Mouse (Mus musculus): ENCODE measurements around the gene Akr1c6. TPM values are rescaled to one million over a fixed set of nuclear protein-coding genes. Genes with fewer than 3 reads are reported as not detected.
"Not testable (repeated sequence)": the region's sequence is repeated elsewhere in the genome, so short reads cannot be mapped to it uniquely, and the experiment has no call there.

The Akr1c6 gene
- under 1 TPM in 1 of 4 experiments, not detected in 3; 0.46 TPM for total RNA-seq (2022)

DNA sequence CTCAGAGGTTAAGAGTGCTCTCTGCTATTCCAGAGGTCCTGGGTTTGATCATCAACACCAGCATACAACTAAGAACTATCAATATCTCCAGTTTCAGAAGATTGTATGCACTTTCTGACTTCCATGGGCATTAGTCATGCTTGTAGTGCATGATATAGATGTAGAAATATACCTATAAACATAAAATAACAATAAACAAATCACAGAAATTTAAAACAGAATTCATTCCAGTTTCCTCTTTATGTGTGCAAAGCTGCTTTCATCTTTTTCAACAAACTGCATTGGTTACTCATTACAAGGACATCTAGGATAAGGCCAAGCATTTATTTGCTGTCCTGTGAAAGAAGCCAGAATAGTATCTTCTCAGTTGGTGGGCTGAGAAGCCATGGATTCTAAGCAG is at the start of gene Akr1c6:
TSS of gene Akr1c6 (plus strand) at position 301 of the 400 bp plus-strand sequence.
- no peak for DNase-seq (ENCODE audit: low spot score in 2 of 2)

DNA sequence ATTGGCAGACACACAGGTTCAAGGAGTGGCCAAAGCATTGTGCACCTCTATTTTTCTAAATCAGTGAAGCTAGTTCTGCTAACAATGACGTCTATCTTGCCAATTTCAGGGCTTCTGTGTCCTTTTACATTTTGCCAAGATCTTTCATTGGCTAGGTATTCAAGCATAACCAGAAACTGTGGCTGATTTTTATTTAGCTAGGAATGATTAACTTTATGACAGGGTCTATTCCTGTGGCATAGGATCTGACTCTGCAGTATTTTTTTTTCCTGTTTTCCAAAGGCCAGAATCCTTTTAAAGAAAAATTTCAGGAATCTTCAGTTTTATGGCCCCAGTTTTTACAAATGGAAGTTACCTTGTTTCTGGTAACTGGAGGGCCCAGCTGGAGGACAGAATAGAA is 49.2 kb upstream of the Akr1c6 start:
- DNase-seq (ENCODE audit: low spot score in 2 of 2), result no peak

DNA sequence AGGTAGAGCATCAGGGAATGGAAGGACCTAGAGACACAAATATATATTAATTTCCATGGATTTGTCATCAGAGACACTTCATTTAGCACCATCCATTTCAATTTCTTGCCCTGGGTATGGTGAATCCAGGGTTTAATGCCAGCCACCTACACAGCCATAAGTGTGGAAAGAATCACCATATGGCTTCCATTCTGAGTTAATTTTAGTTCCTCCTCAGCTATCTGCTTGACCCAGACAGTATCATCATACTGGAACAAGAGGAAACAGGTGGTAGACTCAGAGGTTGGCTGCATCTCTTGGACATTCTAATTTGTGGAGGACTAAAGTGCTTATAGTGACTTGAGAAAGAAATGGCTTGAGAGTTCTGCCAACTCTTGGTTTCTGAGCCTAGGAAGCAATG is 48.6 kb upstream of the Akr1c6 start:
- no peak for DNase-seq (ENCODE audit: low spot score in 2 of 2)

DNA sequence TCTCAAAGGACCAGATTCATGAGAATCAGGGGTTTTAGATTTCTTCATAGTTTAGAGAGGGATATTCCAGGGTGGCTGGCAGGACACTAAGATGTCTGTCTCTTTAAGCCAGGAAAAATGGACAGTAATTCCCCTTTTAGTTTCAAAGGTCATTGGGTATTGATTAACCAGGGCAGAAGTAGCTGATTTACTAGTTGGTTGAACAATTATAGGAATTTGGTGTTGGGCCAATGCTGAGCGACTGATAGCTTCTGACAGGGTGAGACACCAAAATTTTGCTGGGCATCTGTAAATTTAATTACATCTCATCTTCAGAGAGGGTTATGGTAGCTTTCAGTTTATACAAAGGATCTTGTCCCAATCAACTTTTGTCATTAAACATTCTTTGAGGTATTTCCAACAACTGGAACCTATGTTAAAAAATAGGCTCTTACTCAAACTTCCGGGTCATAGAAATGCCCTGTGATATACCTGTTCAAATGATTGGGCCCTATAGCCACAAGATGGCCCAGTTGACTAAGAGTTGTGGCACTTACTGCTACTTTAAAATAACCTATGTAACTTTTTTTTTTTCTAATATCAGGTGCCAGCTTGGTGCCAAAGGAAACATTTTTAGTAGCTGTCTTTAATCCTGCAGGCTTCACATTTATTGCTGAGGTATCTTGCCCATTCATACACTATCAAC is 45.2 kb upstream of the Akr1c6 start:
- DNase-seq (ENCODE audit: low spot score in 2 of 2), result no peak

DNA sequence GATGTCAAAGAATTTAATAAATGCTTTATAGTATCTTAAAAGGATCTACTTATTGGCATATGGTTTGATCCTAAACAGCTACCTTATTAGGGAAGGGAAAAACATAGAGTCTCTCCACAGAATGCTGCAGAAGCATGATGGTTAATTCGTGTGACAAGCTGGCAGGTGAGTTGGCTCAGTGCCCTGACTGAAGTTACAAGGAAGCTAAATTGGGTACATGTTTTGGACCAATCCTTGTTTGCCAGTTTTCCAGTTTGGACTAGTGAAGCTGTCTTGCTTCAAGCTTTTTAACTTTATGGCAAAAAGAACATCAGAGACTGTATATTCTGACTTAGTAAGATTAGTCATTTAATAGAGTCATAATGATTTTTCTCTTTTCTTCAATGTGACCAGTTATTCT is 33.7 kb upstream of the Akr1c6 start:
- DNase-seq (ENCODE audit: low spot score in 2 of 2), result not testable (repeated sequence)

DNA sequence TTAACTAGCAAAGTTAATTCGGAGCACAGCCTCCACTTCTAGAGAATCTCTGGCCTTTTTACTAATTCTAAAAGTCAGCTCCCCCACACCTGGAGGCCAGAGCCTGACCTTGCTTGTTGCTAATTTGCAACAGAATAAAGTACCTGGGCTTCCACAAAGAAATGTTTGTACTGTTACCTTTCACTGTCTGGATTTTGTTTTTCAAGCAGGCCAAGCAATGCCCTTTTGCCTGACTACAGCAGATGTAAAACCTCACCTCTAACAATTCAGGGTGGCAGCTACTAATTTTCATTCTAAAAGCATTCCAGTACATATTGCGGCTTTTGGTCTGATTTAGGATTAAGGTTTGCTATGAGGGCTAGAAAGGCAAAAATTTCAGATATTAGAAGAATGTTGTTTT is 33.3 kb upstream of the Akr1c6 start:
- no peak for DNase-seq (ENCODE audit: low spot score in 2 of 2)

DNA sequence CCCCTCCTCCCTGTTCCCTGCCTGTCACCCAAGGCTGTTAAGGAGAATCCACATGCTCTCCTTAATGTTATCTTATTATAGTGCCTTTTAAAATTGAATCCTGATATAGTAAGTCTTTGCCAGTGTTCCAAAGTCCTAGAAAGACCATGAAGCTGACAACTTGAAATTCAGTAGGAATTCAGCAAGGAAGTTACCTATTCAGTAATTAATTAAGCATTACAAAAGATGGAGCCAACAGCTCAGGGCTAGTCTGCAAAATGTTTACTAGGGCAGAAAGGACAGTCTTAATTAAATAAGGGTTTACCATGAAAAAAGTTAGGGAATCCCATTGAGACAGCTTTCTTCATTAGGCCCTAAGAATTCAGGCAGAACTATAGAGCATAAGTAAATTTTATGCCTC is 31.9 kb upstream of the Akr1c6 start:
- no peak for DNase-seq (ENCODE audit: low spot score in 2 of 2)

DNA sequence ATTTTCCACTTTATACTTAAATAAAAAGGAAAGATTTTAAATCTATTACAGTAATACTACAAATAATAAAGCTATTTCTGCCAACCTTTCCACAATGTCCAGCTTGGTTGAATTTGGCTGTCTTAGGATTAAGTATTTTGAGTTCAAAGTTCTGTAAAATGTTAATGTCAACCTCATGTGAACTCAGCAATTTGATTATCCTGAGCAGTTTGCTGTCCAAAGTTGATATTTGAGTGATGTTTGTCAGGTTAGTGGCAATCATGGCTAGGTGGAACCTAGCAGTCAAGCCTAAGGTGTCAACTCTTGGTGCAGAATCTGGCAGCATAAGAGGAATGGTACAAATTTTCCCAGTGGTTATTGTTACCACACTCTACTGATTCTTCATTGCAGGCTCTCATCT is 29.4 kb upstream of the Akr1c6 start:
- no peak for DNase-seq (ENCODE audit: low spot score in 2 of 2)

DNA sequence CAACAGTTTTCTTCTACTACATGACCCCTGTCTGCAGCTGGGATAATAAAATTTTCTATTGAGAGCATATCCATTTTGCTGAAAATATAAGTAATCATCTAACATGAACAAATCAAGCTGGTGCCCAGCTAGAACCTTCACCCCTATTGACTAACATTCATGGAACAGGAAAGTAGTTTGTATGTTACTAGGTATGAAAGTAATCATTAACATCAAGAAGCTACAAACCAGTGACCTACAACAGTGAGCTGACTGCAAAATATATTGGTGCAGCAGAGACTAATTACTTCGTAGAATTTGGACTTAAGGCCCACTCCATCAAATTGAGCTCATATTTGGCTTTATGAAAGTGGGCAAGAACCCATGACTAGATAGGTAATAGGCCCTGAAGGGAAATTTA is 27.3 kb upstream of the Akr1c6 start:
- no peak for DNase-seq (ENCODE audit: low spot score in 2 of 2)

DNA sequence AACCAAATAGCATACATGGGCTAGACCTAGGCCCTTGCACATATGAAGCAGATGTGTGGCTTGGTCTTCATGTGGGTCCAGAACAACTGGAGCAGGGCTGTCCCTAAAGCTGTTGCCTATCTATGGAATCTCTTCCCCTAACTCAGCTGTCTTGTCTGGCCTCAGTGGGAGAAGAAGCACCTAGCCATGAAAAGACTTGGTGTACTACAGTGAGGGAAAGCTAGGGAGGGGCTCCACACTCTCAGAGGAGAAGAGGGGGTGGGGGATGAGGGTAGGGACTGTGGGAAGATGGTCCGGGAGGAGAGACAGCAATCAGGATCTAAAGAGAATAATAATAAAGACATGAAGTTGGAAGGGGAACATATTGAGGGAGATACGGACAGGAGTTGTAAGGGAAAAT is 5.5 kb upstream of the Akr1c6 start:
- DNase-seq (ENCODE audit: low spot score in 2 of 2), result no peak

DNA sequence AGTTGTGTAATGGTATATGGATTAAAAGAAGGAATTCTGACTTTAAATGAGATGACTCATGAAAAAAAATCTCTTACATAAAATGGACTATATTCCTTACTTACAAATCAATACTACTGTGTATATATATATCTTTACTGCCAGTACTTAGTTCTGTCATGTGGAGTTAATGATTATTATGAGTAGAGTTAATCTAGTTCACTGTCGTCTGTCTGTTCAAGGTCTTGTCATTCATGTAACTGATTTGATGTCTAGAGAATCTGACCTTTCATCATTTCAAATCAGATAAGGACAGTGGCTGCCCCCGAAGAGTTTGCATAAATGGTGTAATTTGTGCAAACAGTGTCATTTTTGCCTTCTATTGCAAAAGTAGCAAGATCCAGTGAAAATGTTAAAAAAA is 5.1 kb upstream of the Akr1c6 start:
- DNase-seq (ENCODE audit: low spot score in 2 of 2), result no peak

DNA sequence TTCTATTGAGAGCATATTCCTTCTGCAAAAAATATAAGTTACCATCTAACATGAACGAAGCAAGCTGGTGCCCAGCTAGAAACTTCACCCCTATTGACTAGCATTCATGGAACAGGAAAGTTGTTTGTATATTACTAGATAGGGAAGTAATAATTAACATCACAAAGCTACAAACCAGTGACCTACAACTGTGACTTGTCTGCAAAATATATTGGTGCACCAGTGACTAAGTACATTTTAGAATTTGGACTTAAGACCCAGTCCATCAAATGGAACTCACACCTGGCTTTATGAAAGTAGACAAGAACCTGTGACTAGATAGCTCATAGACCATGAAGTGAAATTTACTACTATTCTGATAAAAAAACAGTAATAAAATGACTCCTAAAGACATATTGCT is 3.0 kb upstream of the Akr1c6 start:
- no peak for DNase-seq (ENCODE audit: low spot score in 2 of 2)

DNA sequence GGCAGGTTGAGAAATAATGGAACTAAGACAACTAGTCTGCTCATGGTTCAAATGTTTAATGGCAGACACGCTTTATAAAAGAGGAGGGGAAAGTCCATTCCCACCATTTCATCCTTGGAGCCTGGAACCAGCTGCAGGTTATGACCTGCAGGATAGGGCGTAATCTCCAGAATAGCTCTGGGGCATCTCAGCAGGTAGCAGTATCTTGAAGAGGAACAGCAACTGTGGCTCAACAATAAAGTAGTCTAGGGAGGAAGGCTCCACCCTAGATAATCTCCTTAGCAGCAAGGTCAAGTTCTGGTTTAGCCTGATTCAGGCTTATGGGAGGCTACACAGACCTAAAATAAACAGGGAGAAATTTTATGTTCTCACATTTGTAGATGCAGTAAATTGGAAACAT is 31.5 kb downstream of the Akr1c6 start:
- DNase-seq (ENCODE audit: low spot score in 2 of 2), result no peak

DNA sequence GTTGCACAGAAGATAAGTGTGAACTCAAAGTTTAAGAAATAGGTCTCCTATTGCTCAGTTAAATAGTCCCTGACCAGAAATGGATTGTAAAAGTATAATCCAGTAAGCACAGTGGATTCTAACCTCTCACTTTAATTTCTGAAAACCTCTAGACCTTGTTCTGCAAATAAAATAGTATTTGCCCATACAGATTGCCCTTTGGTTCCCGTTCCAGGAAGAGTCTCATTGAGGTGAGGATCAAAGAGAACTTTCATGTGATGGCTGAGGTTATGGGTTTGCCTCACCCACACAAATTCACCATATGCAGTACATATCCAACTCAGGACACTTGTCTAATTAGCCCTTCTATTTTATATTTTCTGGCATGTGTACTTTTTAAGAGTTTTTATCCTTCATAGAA is 33.8 kb downstream of the Akr1c6 start:
- DNase-seq (ENCODE audit: low spot score in 2 of 2), result no peak

Other genes with a start within 250 kb of the Akr1c6 start
- gene Akr1c13, start 243.2 kb upstream of the Akr1c6 start, total RNA-seq (2022), result under 1 TPM in 2 of 4 experiments, not detected in 2; 0.43 to 0.46 TPM
- under 1 TPM in 3 of 4 experiments, not detected in 1; 0.17 to 0.65 (median 0.47) TPM for gene Akr1c19, start 205.6 kb upstream of the Akr1c6 start, total RNA-seq (2022)
- gene Akr1c12, start 154.9 kb upstream of the Akr1c6 start, total RNA-seq (2022), result not detected
- gene Akr1c20, start 89.0 kb downstream of the Akr1c6 start, total RNA-seq (2022), result not detected
- gene Akr1c21, start 139.8 kb downstream of the Akr1c6 start, total RNA-seq (2022), result not detected
- gene Akr1e1, start 174.9 kb downstream of the Akr1c6 start, total RNA-seq (2022), result 10 to 100 TPM; 12.5 to 17.2 (median 14.0) TPM